Mouse (Mus musculus): ENCODE results near the gene Dkk3. TPM values are rescaled to one million over a fixed set of nuclear protein-coding genes. Genes with fewer than 3 reads are reported as not detected.
A peak's percentile ranks its signal among the peaks of the same experiment; 100 is the strongest.

Gene Dkk3
- 68.6 and 94.4 TPM in 2 replicates for polyA plus RNA-seq (2012; rRNA removed)

DNA sequence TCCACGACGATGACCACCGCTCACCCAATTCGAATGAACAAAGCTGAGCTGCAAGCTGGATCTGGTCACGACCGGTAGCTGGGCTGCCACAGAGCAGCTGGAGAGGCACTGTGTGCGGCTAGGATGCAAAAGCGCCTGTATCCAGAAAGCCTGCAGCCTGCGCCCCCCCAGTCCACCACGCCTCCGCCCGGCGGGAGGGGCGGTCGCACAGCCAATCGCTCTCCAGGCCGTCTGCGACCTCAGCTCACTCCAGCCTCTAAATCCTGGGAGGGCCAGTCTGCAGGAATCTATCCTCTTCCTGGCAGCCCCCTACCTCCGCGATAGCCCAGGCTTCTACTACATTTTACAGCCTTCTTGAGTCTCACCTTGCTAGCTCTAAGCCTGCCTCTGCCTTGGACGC is at the start of gene Dkk3:
TSS of gene Dkk3 (minus strand) at position 116 of the 400 bp plus-strand sequence.
- DNase-seq (ENCODE audit: low spot score) = no peak

- no peak for DNase-seq (ENCODE audit: low spot score)
Observed at GRCm38 (mm10) chr7:112207717-112208116, 48.9 kb upstream of the Dkk3 start.

DNA sequence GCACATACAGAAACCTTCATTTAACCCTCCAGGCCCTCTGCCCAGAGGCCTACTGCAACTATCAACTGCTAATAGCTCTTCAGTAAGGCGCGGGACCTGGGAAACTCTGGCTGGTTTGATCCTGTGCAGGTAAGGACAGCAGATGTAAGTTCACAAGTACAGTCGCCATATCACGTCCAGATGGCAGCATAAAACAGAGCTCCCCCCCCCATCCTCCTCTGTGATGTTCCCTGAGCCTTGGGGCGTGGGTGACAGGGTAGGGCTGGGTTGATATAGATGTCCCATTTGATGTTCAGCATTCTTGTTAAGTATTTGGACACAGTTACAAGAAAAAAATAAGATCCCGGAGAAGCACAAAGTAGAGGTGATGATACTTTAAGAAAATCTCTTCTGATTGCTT is 46.7 kb upstream of the Dkk3 start:
- DNase-seq (ENCODE audit: low spot score) = no peak

DNA sequence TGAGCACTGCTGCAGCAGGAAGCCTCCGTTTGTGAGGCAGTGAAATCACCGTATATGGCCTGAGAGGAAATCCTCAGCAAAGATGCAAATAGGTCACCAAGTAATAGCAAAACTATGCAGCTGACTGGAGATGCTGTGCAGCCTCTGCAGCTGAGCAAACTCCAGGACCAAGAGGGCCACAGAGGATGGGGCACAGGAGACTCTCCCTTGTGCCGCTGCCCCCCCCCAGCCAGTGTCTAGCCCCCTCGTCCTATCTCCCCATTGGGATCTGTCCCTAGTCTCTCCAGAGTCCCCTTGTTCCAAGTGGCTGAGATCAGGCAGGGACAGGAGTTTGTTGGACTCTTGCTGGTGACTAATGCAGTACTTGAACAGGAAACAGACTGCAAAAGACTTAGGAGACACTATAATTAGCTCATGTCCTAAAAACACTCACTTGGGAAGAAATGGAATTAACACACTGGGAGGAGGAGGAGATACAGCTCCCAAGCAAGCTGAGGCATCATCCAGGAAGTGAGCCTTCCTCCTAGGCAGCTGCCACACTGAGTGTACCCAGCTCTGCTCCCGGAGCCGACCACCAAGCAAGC is 45.6 kb upstream of the Dkk3 start:
- no peak for DNase-seq (ENCODE audit: low spot score)

DNA sequence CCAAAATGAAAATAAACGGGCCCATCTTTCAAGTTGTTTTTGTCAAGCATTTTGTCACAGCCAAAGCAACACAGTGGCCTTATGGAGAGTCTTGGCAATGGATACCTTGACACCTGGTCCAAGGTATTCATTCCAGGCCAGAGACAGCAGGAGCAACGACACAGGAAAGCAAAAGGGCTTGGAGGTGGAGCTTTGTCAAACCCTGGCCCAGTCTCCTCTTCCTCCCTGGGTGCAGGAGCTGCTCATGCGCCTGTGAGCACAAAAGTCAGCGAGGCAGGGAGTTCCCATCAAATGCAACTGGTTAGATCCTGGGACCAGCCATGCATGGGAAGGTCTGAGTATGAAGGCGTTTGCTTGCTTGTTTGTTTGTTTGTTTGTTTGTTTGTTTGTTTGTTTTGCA is 45.1 kb upstream of the Dkk3 start:
- no peak for DNase-seq (ENCODE audit: low spot score)

DNA sequence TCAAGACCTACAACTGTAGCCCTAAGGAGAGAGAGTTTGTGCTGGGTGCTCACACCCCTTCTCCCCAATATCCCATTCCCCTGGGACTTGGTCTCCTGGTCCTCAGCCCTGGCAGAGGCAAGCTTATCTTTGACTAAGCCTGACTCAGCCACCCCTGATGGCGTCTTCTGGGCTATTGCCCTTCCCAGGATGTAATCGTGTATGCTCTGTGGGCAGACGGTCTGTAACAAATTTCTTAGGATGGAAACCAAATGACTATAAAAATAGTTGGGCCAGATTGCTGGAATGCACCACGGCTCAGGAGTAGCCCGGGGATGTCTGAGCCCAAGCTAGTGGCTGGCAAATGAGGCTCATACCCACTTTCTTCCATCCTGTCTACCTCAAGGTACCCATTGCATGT is 44.0 kb upstream of the Dkk3 start:
- no peak for DNase-seq (ENCODE audit: low spot score)

- DNase-seq (ENCODE audit: low spot score) = no peak
Observed at GRCm38 (mm10) chr7:112202194-112202593, 43.3 kb upstream of the Dkk3 start.

DNA sequence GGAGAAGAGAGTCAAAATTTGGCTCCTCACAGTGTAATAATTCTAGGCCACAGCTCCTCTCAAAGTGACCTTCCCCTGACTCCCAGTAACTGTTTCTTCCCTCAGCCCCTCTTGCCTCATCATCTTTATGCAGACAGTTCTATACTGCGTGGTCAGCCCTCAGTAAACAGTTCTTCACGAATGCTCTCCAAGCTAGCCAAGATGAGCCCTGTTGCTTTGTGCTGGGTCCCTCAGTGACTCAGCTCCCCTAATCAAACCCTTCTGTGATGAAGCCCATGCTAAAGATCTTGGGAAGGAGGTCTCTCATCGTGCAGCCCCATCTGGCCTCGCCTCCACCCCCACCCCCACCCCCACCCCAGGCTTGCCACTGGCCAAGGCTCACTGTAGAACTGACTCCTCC is 41.9 kb upstream of the Dkk3 start:
- DNase-seq (ENCODE audit: low spot score) = no peak

DNA sequence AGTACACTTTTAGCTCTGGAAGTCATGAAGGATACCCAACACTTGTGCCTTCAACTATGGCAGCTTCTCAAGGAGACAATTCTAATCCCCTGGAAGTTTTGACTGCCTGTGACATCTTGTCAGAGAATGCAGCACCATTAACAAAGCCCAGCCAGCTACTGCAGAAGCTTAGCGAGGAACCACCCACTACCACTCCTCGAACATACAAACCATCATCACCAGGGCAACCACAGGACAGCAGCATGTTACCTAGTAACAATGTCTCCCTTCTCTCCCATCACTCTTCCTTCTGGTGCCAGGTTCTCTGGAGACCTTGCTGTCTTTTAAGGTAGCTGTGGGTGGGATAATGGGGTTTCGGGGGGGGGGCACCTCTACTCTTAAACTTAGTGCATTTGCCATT is 40.5 kb upstream of the Dkk3 start:
- no peak for DNase-seq (ENCODE audit: low spot score)

DNA sequence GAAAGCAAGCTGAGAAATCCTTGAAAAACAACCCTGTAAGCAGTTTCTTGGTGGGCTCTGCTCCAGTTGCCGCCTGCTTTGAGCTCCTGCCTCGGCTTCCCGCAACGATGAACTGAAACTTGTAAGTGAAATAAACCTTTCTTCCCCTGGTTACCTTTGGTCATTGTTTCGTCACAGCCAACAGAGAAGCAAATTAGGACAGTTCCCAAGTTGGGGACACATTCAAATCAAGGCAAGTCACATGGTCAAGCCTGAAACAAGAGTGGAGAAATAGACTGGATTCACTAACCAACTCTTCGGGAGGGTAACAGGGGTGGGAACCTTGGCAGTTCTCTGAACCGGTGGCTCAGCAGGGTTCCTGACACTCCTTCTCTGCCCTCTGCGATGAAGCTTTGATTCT is 38.6 kb upstream of the Dkk3 start:
- no peak for DNase-seq (ENCODE audit: low spot score)

GRCm38 (mm10) chr7:112194286-112194685 is 35.4 kb upstream of the Dkk3 start:
- no peak for DNase-seq (ENCODE audit: low spot score)

DNA sequence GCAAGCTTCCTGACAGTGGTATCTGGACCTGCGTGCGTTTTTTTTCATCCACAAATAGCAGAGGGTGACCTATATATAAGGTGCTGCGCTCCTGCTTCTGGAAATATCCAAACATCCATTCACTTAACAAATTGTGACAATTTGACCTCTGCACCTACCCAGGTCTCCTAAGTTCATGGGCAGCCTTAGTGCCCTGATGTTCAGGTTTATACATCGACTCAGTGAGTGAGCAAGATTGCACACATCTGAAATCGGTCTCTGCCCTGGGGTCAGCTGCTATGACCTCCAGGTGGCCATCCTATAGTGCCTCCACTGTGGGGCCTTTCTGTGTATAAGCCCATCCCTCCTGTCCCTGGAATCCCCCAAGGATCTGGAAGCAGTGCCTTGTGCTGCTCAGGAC is 33.9 kb upstream of the Dkk3 start:
- no peak for DNase-seq (ENCODE audit: low spot score)

GRCm38 (mm10) chr7:112192237-112192636 is 33.4 kb upstream of the Dkk3 start:
- DNase-seq (ENCODE audit: low spot score) = no peak

- no peak for DNase-seq (ENCODE audit: low spot score)
Observed at GRCm38 (mm10) chr7:112187536-112188459, 28.9 kb upstream of the Dkk3 start.

GRCm38 (mm10) chr7:112186871-112187270 is 28.0 kb upstream of the Dkk3 start:
- DNase-seq (ENCODE audit: low spot score) = no peak

DNA sequence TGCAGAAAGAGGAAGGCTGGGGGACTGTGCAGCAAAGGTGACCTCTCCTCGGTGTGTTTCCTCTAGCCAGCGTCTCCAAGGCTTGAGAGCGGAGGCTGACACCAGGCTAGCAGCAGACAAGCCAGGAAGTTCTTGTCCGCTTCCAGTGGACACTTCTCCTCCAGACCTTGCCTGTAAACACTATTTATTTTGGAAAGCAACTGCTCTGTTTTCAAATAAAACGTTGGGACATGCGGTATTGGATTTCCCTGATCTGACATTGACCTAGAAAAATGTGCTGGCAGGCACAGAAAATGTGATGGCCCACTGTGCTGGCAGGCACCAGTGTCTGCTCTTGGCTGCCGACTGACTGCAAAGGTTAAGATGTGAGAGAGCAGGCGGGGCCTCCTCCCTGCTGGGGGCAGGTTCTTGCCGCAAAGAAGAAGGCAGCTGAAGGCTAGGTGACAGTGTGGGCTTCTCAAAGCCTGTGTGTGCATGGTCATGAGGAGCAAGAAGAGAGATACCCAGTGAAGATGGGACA is 26.4 kb upstream of the Dkk3 start:
- DNase-seq (ENCODE audit: low spot score) = no peak

- DNase-seq (ENCODE audit: low spot score) = no peak
Observed at GRCm38 (mm10) chr7:112184519-112185225, 25.8 kb upstream of the Dkk3 start.

DNA sequence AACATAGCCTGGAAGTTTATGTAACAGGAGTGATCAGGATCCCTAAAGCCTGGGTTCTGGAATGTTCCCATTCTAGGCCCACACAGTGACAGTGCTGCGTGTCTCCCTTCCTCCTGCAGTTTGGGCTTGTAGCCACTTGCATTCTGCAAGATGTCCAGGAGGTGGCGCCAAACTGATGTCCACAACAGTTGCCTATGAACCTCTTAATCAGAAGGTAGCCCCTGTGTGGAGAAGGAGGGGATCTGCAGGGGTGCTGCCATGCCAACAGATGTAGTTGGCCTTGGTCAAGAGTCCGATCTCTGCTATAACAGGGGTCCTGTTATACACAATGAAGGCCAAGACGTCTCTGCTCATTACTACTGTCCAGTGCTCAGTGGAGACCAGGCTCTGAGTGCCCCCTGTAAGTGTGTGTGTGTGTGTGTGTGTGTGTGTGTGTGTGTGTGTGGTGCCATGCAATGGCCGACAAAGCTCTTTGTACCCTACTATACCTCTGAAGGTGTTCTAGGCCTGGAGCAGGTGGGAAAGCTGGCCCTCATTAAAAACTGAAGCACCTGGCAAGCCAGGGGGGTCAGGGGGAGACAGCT is 24.5 kb upstream of the Dkk3 start:
- peak; percentile 78 for DNase-seq (ENCODE audit: low spot score)

DNA sequence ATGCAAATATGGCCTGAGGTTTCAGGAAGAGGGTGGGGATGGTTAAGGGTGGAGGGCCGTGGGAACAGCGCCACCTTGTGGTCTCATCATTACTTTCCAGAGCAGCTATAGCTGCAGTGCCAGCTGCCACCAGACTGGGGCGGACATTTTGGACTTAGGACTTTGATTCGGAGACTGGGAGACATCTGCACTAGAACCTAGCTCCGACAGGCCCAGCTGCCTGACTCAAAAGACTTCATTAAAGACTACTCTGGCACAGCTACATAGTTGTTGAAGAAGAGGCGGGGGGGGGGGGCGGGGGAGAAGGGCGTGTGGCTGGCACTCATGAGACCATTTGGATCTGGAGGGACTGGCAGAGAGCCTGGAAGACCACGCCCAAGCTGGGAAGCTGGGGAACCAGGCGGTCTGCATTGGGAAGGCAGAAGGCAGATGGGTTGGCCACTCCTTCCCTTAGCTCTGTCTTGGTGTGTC is 21.4 kb upstream of the Dkk3 start:
- DNase-seq (ENCODE audit: low spot score) = peak; percentile 64

- DNase-seq (ENCODE audit: low spot score) = no peak
Observed at GRCm38 (mm10) chr7:112176627-112177026, 17.8 kb upstream of the Dkk3 start.

DNA sequence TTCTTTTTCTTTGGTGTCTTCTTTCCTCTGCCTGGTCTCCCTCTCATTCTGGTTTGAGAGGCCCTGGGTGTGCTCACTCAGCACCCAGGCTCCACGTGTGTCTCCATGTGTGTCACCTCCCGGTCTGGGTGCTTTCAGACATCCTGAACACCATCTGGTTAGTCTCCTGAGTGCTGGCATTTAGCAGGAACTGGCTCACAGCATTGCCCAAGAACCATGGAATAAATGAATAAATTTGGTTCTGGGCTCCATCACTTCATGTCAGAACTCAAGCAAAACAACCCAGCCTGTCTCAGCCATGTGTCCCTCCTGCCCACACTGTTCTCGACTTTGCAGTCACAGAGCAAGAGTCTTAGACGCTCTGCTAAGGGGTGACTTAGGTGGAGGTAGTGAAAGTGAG is 13.8 kb upstream of the Dkk3 start:
- DNase-seq (ENCODE audit: low spot score) = no peak

Measured in urinary bladder, adult 2 months (tissue).